Mouse (Mus musculus) midbrain, embryonic 12.5 days (tissue): Measurements from ENCODE around the gene Paics. TPM values are rescaled to one million over a fixed set of nuclear protein-coding genes. Genes with fewer than 3 reads are reported as not detected.
"Not testable (repeated sequence)": the region's sequence is repeated elsewhere in the genome, so short reads cannot be mapped to it uniquely, and the experiment has no call there.

ENCODE experiments used
- ATAC-seq: fragments of 200-750 bp; cut with Nextera tagmentation; 2 replicates; pipeline ENCODE4 v1.8.0; 2017; ENCODE audit warnings: low read depth, moderate TSS enrichment, moderate library complexity; ENCODE audit not compliant: low FRiP score
- H3K27ac ChIP-seq: fragments of 300-500 bp; sonication (generic); replicated peaks from 2 replicates; pipeline ENCODE4 v1.5.1; 2016; ENCODE audit warnings: mild to moderate bottlenecking
- H3K27me3 ChIP-seq: fragments of 300-500 bp; sonication (generic); 2 replicates; pipeline ENCODE4 v1.6.1; 2016; ENCODE audit warnings: mild to moderate bottlenecking
- H3K36me3 ChIP-seq: fragments of 300-500 bp; sonication (generic); 2 replicates; pipeline ENCODE4 v1.6.1; 2016
- H3K4me1 ChIP-seq: fragments of 300-500 bp; sonication (generic); 2 replicates; pipeline ENCODE4 v1.6.1; 2016
- H3K4me2 ChIP-seq: fragments of 300-500 bp; sonication (generic); replicated peaks from 2 replicates; pipeline ENCODE4 v1.6.1; 2016; ENCODE audit warnings: mild to moderate bottlenecking, moderate library complexity
- H3K4me3 ChIP-seq: fragments of 300-500 bp; sonication (generic); 2 replicates; pipeline ENCODE4 v1.5.1; 2016; ENCODE audit warnings: mild to moderate bottlenecking
- H3K9ac ChIP-seq: fragments of 300-500 bp; sonication (generic); replicated peaks from 2 replicates; pipeline ENCODE4 v1.6.1; 2016; ENCODE audit warnings: mild to moderate bottlenecking, moderate library complexity
- H3K9me3 ChIP-seq: fragments of 300-500 bp; sonication (generic); 2 replicates; pipeline ENCODE4 v1.6.1; 2016; ENCODE audit warnings: mild to moderate bottlenecking
- WGBS: fragments of 180-500 bp; shearing (Covaris S2); methylation state at CpG from one replicate; pipeline ENCODE4 v1.1.7; 2016; 5-methylcytosine and 5-hydroxymethylcytosine counted together
- polyA plus RNA-seq: library from polyadenylated mRNA; unstranded; fragments of >200 nt; fragmentation: Nextera tagmentation; extraction: Ambion mirVana; gene quantifications from 2 replicates; pipeline ENCODE4 v1.2.1, GENCODE M21; 2016

Paics gene
- polyA plus RNA-seq, result 288 and 297 TPM in 2 replicates

DNA sequence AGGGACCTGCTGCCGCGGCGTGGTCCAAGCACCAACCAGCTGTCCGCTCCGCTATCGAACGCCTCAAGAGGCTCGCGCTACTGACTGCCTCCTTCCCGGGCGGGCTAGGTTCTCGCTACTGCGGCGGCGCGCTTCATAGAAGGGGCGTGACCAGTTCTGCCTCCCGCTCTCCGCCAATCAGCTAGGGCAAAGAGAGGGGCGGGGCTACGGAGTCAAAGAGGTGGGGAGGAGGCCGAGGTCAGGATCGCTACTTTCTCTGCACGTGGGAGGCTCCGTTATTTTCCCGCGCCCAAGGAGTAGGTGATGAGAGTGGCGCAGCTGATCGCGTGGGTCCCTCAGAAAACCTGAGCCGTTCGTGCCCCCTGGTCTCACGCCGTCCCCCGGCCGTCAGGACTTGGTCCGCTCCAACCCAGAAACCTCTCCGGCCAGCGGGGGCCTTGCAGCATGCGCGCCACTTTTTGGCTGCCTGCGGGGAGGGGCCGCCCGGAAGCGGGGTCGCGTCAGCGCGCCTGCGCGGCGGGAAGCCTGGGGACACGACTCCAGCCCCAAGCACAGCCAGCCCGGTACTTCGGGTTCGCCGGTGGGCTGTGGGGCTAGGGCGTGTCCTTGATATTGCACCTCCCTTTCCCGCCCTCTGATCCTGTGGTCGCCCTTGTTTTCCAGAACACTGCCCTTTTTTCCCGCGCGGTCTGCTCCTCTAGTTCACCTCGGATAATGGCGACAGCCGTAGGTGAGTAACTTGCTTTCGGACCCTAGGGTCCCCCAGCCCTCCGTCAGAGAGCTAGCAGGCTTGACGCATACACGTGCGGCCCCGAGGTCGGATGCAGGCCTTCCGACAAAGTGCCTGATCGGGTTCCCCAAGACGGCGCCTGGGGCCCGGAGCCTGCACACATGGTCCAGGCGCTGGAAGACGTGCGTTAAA is at the start of gene Paics, which contains the start of gene Ppat:
TSS of gene Paics (plus strand) at position 202 of the 922 bp plus-strand sequence.
TSS of gene Ppat (minus strand) at position 473 of the 922 bp plus-strand sequence.
- Histone ChIP-seq H3K4me2 (peak within 1 kb of the TSS; percentile 95), H3K4me1 (peaks cover 27% of the 10 kb centered on the region), H3K27ac (peak within 1 kb of the TSS; percentile 84), H3K4me3 (peak within 1 kb of the TSS; percentile 51), H3K9ac (peak within 1 kb of the TSS; percentile 65), H3K9me3 (no peaks in the 10 kb centered on the region), H3K27me3 (no peaks in the 10 kb centered on the region), H3K36me3 (peaks cover 15% of the 10 kb centered on the region; the same call in 1 of the 2 replicates)
- under 1% methylated on average over 81 of the region's 81 CpGs for WGBS
- ATAC-seq, result peak; percentile 97

DNA sequence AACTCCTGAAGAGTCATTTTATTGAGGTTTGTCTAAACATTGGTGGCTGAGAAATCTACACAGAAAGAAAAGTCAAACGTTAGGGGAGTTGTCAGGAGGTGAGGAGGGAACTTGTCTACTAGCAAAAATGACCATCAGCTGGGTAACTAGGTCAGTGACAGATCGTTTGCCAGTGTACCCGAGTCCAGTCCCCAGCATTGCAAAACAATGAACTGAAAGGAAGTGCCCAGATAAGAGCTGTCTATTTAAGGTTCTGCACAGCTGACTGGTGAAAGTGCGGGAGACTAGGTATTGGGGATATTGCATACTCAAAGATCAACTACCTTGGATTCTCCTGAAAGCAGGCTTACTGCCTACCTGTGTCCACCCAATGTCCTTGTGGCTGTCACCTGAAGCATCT is 49.0 kb upstream of the Paics start:
- H3K36me3 ChIP-seq, result no peaks in the 10 kb centered on the region
- H3K9ac ChIP-seq, result no peak overlapping the region
- 84% methylated on average over 4 of the region's 4 CpGs for WGBS
- ATAC-seq, result no peak
- no peak overlapping the region for H3K27ac ChIP-seq
- H3K4me1 ChIP-seq, result peaks cover 5% of the 10 kb centered on the region; the same call in 1 of the 2 replicates
- H3K27me3 ChIP-seq, result no peaks in the 10 kb centered on the region
- H3K9me3 ChIP-seq, result no peaks in the 10 kb centered on the region
- H3K4me2 ChIP-seq, result no peak overlapping the region
- no peak overlapping the region for H3K4me3 ChIP-seq

DNA sequence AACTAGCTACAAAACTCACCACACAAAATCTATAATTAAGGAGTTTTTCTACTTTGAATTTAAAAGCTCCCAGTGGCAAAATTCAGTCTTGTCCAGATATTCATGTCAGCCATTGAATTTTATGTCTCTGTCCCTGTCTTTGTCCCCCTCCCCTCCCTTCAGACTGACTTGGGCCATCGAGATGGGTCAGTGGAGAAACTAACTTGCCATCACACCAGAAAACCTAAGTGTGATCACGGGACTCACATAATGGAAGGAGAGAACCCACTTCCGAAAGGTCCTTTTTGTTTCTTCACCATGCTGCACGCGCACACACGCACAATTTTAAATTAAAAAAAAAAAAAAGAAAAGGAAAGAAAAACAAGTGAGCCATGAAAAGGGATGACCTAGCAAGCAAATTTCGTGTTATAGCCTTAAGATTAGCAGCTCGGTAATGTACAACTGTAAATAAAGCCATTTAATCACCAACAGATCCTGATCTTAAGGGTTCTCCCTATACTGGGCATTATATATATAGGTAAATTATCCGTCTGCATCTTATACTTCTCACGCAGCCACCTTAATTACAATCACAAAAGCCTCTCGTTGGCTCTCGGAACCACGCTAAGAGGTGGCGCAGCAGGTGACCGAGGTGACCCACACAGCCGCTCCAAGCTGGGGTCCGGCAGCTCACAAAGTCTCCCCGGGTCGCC is 46.2 kb upstream of the Paics start:
- Histone ChIP-seq H3K9me3 (no peaks in the 10 kb centered on the region), H3K9ac (peak overlapping the region; percentile 74), H3K4me2 (peak overlapping the region; percentile 71), H3K36me3 (no peaks in the 10 kb centered on the region), H3K27ac (peak overlapping the region; percentile 81), H3K4me1 (peaks cover 5% of the 10 kb centered on the region; the same call in 1 of the 2 replicates), H3K4me3 (peak overlapping the region; percentile 67), H3K27me3 (no peaks in the 10 kb centered on the region)
- ATAC-seq, result no peak
- 1% methylated on average over 19 of the region's 19 CpGs for WGBS

DNA sequence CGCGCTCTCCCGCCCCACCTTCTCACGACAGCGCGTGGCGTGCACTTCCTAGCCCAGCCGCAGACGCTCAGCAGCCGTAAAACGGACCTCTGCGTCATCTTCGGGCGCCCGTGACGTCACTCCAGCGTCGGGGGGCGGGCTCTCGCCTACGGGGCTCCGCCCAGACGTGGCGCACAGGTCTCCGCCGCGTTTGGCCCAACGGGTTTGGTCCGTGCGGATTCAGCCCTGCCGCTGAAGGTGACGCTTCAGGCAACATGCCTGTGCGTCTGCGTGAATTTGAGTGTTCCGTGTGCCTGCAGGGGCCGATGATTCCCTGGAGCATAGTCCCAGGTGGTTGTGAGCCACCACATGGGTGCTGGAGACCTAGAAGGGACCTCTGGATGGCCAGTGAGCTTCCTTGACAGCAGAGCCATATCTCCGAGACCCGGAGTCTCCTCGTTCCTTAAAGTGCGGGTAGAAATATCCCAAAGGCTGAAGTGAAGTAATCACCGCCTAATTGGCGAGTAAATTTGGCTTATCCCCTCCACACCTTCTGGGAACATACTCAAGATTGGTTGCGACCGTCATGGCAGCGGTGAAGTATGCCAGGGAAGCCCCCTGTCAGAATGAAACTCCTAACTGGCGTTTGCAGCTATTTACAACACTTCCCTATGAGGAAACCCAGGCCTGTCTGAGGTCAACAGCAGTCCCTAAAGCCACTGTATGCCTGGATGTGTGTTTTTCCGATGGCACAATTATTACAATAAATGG is 45.5 kb upstream of the Paics start, which contains the start of gene Aasdh:
TSS of gene Aasdh (minus strand) at position 110 of the 750 bp plus-strand sequence.
- under 1% methylated on average over 46 of the region's 47 CpGs for WGBS
- Histone ChIP-seq H3K9ac (peak within 1 kb of the TSS; percentile 74), H3K4me1 (peaks cover 5% of the 10 kb centered on the region; the same call in 1 of the 2 replicates), H3K36me3 (no peaks in the 10 kb centered on the region), H3K9me3 (no peaks in the 10 kb centered on the region), H3K4me3 (peak within 1 kb of the TSS; percentile 67), H3K27ac (peak within 1 kb of the TSS; percentile 81), H3K27me3 (no peaks in the 10 kb centered on the region), H3K4me2 (peak within 1 kb of the TSS; percentile 71)
- ATAC-seq, result peak; percentile 97

DNA sequence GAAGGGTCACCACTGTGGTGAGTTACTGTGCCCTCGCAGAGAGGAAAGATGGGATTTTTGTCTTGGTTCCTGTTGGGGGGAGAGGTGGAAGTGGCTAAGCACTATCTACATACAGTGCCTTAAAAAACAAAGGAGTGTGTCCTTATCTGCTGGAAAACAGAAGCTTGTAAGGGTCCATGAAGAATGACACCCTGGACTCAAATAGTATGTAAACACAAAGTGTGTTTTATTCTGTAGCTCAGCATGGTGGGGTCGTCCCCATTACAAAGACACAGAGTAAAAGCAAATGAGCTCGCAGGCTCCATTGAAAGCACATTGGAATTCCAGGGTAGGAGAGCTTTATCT is 45.0 kb upstream of the Paics start:
- Histone ChIP-seq H3K4me2 (peak overlapping the region; percentile 71), H3K4me1 (peaks cover 5% of the 10 kb centered on the region; the same call in 1 of the 2 replicates), H3K9me3 (no peaks in the 10 kb centered on the region), H3K36me3 (no peaks in the 10 kb centered on the region), H3K27ac (0 out of 2 replicates have a peak overlapping the region, but pooled peaks have one; percentile 81), H3K4me3 (peak overlapping the region; percentile 67), H3K27me3 (no peaks in the 10 kb centered on the region), H3K9ac (peak overlapping the region; percentile 74)
- WGBS, result 35% methylated on average over 3 of the region's 3 CpGs
- ATAC-seq, result no peak

DNA sequence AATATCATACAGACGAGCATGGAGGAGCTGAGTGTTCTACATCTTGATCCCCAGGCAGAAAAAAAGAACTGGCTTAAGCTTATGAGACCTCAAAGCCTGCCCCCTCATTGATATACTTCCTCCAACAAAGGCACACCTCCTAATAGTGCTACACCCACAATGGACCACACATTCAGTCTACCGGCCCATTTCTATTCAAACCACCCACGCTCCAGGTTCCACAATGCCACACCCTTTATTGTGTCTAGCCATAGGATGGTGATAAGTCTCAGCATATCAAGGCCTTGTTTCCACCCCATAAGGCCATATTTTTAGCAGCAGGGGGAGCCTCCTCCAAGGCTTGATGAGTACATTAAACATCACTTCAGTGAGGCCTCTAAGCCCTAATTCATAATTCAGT is 40.3 kb upstream of the Paics start:
- no peak overlapping the region for H3K27ac ChIP-seq
- 85% methylated on average over 3 of the region's 3 CpGs for WGBS

DNA sequence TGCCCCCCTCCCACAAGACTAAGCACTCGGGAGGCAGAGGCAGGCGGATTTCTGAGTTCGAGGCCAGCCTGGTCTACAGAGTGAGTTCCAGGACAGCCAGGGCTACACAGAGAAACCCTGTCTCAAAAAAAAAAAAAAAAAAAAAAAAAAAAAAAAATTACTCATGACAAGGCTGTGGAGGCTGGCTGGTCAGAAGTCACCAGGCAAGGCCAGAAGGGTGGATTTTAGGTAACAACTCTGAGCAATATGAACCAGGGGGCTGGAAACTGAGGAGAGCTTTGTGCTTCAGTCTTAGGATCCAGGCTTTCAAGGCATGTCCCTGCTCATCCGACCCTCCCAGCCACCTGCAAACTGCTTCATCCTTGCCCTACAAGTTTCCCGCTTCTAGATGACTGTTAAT is 38.6 kb upstream of the Paics start:
- ATAC-seq, H3K27ac ChIP-seq, H3K27me3 ChIP-seq, H3K4me1 ChIP-seq, H3K9ac ChIP-seq, H3K9me3 ChIP-seq, H3K4me3 ChIP-seq, H3K4me2 ChIP-seq: not testable (repeated sequence)
- 89% methylated on average over 5 of the region's 5 CpGs for WGBS
- H3K36me3 ChIP-seq, result peaks cover 19% of the 10 kb centered on the region

More for the DNA sequence above, 40.3 kb upstream of the Paics start:
- H3K9ac ChIP-seq, result no peak overlapping the region
- H3K27me3 ChIP-seq, result no peaks in the 10 kb centered on the region
- H3K36me3 ChIP-seq, result peaks cover 10% of the 10 kb centered on the region
- H3K9me3 ChIP-seq, result no peaks in the 10 kb centered on the region
- peaks cover 2% of the 10 kb centered on the region; the same call in 1 of the 2 replicates for H3K4me1 ChIP-seq
- no peak overlapping the region for H3K4me3 ChIP-seq
- H3K4me2 ChIP-seq, result no peak overlapping the region
- ATAC-seq, result no peak

DNA sequence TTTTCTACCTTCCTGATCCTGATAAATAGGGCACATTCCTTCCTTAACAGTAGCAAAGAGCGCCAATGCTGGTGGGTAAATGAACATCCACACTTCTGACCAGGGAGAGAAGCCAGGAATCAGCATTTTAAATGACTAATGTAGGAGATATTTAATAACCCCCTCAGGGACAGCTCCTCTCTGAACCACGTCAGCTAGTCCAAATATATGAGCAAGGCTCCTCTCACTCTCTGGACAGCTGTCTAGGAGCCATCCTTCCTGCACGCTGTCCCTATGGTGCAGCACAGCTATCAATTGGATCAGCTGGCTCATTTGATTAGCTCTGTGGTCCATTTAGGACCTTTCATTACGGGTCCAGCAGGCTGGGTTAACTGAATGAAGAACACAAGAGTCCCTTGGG is 28.3 kb upstream of the Paics start:
- WGBS, result 87% methylated on average over 4 of the region's 4 CpGs
- peaks cover 19% of the 10 kb centered on the region; the same call in 1 of the 2 replicates for H3K9me3 ChIP-seq
- no peak overlapping the region for H3K4me3 ChIP-seq
- H3K4me2 ChIP-seq, result no peak overlapping the region
- no peak overlapping the region for H3K27ac ChIP-seq
- H3K27me3 ChIP-seq, result no peaks in the 10 kb centered on the region
- no peaks in the 10 kb centered on the region for H3K4me1 ChIP-seq
- no peak for ATAC-seq
- H3K36me3 ChIP-seq, result peaks cover 69% of the 10 kb centered on the region
- H3K9ac ChIP-seq, result peak overlapping the region; percentile 21; the same call in 1 of the 2 replicates

DNA sequence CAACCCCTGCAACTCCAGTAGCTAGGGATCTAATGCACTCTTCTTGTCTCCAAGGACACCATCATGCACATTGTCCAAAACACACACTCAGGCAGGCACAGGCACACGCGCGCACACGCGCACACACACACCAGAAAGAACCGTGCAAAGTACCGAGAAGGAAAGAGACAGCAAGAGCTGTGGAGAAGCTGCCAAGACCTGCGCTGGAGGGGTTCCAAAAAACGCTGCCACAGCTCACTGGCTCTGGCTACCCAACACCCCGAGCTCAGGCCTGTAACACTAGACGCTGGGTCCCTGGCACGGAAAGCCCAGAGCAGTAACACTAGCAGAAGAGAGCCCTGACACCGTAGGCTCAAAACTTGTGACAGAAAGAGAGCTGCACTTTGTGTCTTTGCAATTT is 27.7 kb upstream of the Paics start:
- Histone ChIP-seq H3K4me3 (no peak overlapping the region), H3K4me2 (no peak overlapping the region), H3K4me1 (no peaks in the 10 kb centered on the region), H3K27ac (no peak overlapping the region), H3K36me3 (peaks cover 65% of the 10 kb centered on the region), H3K9ac (no peak overlapping the region), H3K27me3 (no peaks in the 10 kb centered on the region), H3K9me3 (peaks cover 19% of the 10 kb centered on the region)
- ATAC-seq, result no peak
- WGBS, result 96% methylated on average over 13 of the region's 13 CpGs

DNA sequence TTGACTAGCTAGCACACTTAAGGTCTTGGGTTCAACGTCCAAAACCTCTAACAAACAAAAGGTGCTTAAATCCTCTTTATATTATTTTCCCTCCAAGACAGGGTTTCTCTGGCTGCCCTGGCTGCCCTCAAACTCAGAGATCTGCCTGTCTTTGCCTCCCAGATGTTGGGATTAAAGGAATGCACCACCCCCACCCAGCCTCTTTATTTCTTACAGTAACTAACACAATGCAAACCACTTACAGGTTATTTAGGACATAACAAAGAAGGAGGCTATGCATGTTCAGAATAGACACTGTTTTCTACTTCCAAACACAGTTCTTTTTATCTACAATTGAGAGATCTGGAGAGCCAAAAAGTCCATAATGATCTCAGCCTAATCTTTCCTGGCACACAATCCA is 26.8 kb upstream of the Paics start:
- Histone ChIP-seq H3K36me3 (peaks cover 62% of the 10 kb centered on the region), H3K27me3 (no peaks in the 10 kb centered on the region), H3K4me2 (no peak overlapping the region), H3K27ac (no peak overlapping the region), H3K4me1 (no peaks in the 10 kb centered on the region), H3K9ac (no peak overlapping the region), H3K9me3 (peaks cover 20% of the 10 kb centered on the region), H3K4me3 (no peak overlapping the region)
- no peak for ATAC-seq
- WGBS, result 76% methylated on average over 1 of the region's 1 CpGs

DNA sequence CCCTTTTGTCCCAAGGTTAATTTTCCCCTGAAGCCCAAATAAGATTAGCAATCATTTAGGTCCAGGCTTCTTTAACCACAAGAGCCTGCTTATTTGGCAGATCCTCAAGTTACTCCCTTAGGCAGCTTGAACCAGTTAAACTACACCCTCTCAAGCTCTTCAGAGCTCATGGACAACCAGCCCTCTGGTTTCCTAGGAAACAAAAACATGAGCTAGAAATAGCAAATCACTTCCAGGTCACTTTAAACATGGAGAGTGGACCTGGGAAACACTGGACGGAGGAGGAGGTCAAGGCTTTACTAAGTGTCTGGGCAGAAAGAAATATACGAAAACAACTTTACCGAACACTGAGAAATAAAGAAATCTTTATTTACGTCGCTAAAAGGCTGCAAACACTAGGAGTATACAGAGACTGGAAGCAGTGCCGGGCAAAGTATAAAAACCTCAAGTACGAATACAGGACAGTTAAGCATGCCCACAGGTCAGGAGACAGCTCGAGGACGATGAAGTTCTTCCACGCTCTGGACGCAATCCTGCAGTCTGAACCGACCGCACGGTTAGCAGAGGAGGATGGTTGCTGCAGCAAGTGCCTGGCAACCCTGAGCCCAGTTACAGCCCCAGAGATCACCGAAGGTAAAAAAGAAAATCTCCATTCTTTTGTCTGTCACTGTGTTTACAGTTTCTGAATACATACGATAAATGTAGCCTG is 22.8 kb upstream of the Paics start:
- no peak overlapping the region for H3K4me3 ChIP-seq
- H3K9me3 ChIP-seq, result peaks cover 23% of the 10 kb centered on the region
- no peaks in the 10 kb centered on the region for H3K4me1 ChIP-seq
- H3K9ac ChIP-seq, result no peak overlapping the region
- H3K27me3 ChIP-seq, result no peaks in the 10 kb centered on the region
- H3K27ac ChIP-seq, result no peak overlapping the region
- 86% methylated on average over 16 of the region's 16 CpGs for WGBS
- H3K4me2 ChIP-seq, result no peak overlapping the region
- no peak for ATAC-seq
- peaks cover 43% of the 10 kb centered on the region for H3K36me3 ChIP-seq
